Mouse (Mus musculus) CD4-positive, CD25-positive, alpha-beta regulatory T cell, adult 4 months (primary cell): ENCODE data around the gene Rag1. TPM values are rescaled to one million over a fixed set of nuclear protein-coding genes. Genes with fewer than 3 reads are reported as not detected.
A peak's percentile ranks its signal among the peaks of the same experiment; 100 is the strongest.

Experiments
- ATAC-seq: one replicate; pipeline ENCODE4 v1.8.0; 2017
- polyA plus RNA-seq, 2 experiments: library from polyadenylated mRNA; unstranded; fragments of 100-300 nt; shearing (Covaris generic); gene quantifications; one replicate each; pipeline ENCODE4 v1.2.1; 2017

The Rag1 gene
- polyA plus RNA-seq: not detected

- ATAC-seq: no peak
Observed at GRCm38 (mm10) chr2:101649114-101649671, at the start of gene Rag1, which contains the start of gene B230118H07Rik. Gene Rag1, minus strand, starts transcription at chr2:101649501. Gene B230118H07Rik, minus strand, starts transcription at chr2:101649532.

GRCm38 (mm10) chr2:101695584-101695983 lies 46.3 kb upstream of the Rag1 start:
- ATAC-seq: no peak

DNA sequence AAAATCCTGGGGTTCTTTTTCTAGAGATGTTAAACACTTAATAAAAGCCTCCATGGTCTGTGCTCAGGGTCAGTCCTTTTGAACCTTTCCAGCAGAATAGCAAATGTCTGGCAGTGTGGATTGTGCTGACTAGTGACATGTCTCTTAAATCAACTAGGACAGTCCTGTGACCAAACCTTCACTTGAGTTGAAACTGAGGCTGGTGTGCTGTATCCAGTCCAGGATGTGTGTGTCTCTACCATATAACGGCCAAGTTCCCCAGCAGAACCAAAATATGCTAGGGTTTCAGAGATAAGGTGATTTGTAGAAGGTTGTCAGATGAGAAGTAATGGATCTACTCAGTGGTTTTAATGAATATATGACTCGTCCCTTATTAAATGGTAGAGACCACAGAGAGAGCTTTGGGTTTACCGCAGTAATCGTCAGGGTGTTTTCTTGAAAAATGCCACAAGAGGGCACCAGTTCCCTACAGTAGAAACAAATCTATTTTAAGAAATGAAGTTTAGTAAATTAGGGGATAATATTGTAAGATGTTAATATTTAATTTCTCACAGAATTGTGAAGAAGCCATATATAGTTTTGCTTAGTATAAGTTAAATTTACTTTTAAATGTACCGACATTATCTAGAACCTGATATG lies 44.4 kb upstream of the Rag1 start:
- ATAC-seq: peak; percentile 58

DNA sequence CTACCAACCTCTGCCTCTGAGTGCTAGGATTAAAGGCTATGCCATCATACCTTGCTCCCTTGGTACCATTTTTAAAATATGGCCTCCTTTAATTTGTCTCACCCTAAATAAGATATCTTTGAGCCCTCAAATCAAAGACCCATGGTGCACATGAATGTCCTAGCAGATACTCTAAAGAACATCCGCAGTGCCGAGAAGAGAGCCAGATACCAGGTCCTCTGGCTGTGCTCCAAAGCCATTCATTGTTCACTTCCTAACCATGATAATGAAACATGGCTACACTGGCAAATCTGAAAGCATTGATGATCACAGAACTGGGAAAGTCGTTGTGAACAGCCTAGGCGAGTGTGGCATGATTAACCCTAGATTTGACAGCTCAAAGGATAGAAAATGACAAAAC lies 43.7 kb upstream of the Rag1 start:
- no peak for ATAC-seq

- no peak for ATAC-seq
Observed at GRCm38 (mm10) chr2:101690252-101690827, 41.0 kb upstream of the Rag1 start.

DNA sequence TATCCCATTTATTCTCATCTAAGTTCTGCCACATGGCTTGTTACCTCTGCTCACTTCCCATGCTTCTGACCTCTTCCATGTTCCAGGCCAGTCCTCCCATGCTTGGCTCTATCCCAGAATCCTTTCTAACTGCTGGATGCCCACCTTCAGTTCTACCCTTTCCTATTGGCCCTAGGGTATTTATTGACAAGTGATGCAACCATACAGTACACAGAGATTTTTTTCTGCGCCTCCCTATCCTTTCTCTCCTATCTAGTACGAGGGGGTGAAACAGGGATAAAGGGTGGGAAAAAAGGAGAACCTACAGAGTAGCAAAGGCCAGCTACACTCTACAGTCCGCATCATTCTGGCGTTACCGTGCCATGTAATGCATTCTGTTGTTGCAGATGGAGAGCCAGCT lies 38.7 kb upstream of the Rag1 start:
- no peak for ATAC-seq

DNA sequence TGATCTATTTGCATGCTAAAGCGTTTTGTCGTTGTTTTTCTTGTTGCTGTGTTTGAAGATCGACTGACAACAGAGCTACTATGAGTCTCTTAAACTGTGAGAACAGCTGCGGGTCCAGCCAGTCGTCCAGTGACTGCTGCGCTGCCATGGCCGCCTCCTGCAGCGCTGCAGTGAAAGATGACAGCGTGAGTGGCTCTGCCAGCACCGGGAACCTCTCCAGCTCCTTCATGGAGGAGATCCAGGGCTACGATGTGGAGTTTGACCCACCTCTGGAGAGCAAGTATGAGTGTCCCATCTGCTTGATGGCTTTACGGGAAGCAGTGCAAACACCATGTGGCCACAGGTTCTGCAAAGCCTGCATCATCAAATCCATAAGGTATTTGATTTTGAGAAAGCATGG lies 35.1 kb upstream of the Rag1 start:
- ATAC-seq: no peak

GRCm38 (mm10) chr2:101679164-101679784 lies 30.0 kb upstream of the Rag1 start:
- peak; percentile 56 for ATAC-seq

GRCm38 (mm10) chr2:101678236-101679021 lies 29.1 kb upstream of the Rag1 start, which contains the start of gene Traf6:
Gene Traf6, plus strand, starts transcription at chr2:101678429.
- peak; percentile 89 for ATAC-seq

DNA sequence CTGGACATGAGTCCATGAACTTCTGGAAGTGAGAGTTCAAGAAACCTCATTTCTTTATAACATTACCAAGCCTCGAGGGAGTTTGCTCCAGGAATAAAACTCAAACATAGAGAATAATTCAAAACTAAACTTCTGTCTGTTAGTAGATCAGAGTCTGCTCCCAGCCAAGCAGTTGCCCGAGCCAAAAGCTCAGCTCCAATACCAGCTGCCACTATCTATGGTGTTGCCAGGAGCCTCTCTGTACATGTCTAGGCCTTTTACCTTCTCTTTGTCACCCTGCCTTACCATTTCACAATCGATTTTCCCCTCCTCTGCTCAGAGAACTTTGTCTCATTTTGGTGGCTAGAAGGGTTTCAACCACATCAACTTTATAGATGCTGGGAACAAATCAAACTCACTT lies 24.2 kb upstream of the Rag1 start:
- ATAC-seq: no peak

DNA sequence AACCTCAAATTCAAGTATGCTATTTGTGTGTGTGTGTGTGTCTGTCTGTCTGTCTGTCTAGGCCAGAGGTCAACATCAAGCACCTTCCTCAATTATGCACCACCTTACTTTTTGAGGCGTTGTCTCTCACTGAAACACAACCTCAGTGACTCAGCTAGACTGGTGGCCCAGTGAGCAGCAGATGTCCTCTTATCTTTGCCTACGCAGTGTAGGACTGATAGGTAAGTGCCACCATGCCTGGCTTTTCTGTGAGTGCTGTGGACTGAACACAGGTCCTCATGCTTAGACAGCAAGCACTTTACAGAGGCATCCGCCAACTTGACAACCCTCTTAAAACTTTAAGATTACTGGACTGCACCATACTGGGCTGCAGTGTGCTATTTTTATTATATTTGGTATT lies 19.4 kb upstream of the Rag1 start:
- ATAC-seq: no peak

- no peak for ATAC-seq
Observed at GRCm38 (mm10) chr2:101665703-101666092, 16.4 kb upstream of the Rag1 start.

- ATAC-seq: peak; percentile 87
Observed at GRCm38 (mm10) chr2:101665058-101665702, 15.9 kb upstream of the Rag1 start.

- ATAC-seq: no peak
Observed at GRCm38 (mm10) chr2:101660536-101660935, 11.2 kb upstream of the Rag1 start.

- ATAC-seq: peak; percentile 77
Observed at GRCm38 (mm10) chr2:101652921-101653597, 3.8 kb upstream of the Rag1 start.

- ATAC-seq: peak; percentile 17
Observed at GRCm38 (mm10) chr2:101652204-101652920, 3.1 kb upstream of the Rag1 start.

- no peak for ATAC-seq
Observed at GRCm38 (mm10) chr2:101650446-101650845, 1.1 kb upstream of the Rag1 start.

DNA sequence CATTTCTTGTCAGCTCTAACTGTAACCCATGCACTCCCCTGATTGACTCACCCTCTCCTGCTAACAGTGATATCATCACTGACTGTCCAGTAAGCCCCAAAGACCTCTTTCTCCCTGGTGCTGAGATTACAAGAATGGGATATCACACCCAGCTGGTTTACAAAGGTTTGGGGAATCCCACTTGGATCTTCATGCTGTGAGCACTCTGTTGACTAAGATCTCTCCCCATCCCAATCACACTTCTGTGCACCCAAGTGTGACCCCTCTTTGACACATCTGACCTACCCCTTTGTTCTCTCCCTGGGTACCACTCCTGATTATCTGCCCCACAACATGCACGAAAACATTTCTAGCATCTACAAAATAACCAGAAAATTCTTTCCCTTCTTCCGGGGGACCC lies 940 bp downstream of the Rag1 start:
- no peak for ATAC-seq

- ATAC-seq: no peak
Observed at GRCm38 (mm10) chr2:101645841-101646240, 3.5 kb downstream of the Rag1 start.

DNA sequence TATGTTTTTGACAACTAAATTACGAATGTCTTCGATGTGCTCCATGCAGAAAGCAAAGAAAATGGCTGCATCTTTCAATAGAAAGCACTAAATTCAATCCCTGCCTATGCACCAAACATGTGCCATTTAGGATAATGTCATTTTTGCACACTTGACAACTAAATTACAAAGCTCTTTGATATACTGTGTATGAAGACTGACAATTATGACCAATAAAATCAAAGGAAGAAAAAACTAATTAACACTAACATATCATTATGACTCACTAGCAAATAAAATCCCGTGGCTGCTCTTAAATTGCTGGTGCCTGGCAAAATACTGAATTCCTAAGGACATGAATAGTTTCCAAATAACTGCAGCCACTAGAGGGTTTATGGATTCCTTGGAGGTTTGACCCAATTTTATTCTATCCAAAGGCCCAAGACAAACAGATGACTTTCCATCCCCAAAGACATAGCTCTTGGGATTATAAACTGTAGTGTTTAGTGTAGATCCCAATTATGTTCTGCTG lies 9.4 kb downstream of the Rag1 start:
- no peak for ATAC-seq
